Mouse (Mus musculus): ENCODE data around the gene Sppl3.

DNA sequence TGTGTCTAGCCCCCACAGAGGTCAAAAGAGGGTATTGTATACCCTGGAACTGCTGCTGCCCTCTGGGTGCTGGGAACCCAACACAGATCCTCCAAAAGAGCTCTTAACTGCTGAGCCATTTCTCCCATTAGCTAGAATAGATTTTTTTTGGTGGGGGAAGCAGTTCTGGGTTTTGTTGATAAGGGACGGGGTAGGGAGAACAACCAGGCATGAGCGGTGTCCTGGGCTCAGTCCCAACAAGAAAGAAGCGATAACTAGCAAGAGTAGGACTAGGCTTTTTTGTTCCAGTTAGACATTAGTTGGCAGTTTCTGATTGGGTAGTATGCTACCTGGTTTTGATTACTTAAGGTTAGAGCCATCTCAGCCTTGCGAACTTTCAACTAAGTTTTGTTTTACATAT lies 46.2 kb downstream of the Sppl3 start:
- TF ChIP-seq NRF1 (IDR thresholded peaks at IDR 0.05; ENCODE audit: low read depth, low read length) (no peak), POLR2A (IDR thresholded peaks at IDR 0.05; ENCODE audit: low read depth, low read length) (no peak)

Measured in CH12.LX (cell line).